Mouse (Mus musculus) midbrain, embryonic 15.5 days (tissue): ENCODE data around the gene Twf1. TPM values are rescaled to one million over a fixed set of nuclear protein-coding genes. Genes with fewer than 3 reads are reported as not detected.

Experiments used
- ATAC-seq: fragments of 200-750 bp; cut with Nextera tagmentation; replicated peaks from 2 replicates; pipeline ENCODE4 v1.8.0; 2017; ENCODE audit warnings: moderate TSS enrichment
- H3K27ac ChIP-seq: fragments of 300-500 bp; sonication (generic); 2 replicates; pipeline ENCODE4 v1.5.1; 2015; ENCODE audit warnings: mild to moderate bottlenecking, inconsistent platforms
- H3K27me3 ChIP-seq: fragments of 300-500 bp; sonication (generic); replicated peaks from 2 replicates; pipeline ENCODE4 v1.6.1; 2015; ENCODE audit warnings: inconsistent platforms
- H3K36me3 ChIP-seq: fragments of 300-500 bp; sonication (generic); replicated peaks from 2 replicates; pipeline ENCODE4 v1.6.1; 2015; ENCODE audit warnings: inconsistent platforms
- H3K4me1 ChIP-seq: fragments of 300-500 bp; sonication (generic); 2 replicates; pipeline ENCODE4 v1.6.1; 2015; ENCODE audit warnings: inconsistent platforms
- H3K4me2 ChIP-seq: fragments of 300-500 bp; sonication (generic); 2 replicates; pipeline ENCODE4 v1.6.1; 2015; ENCODE audit warnings: inconsistent platforms, mild to moderate bottlenecking, moderate library complexity
- H3K4me3 ChIP-seq: fragments of 300-500 bp; sonication (generic); 2 replicates; pipeline ENCODE4 v1.5.1; 2015; ENCODE audit warnings: mild to moderate bottlenecking, inconsistent platforms
- H3K9ac ChIP-seq: fragments of 300-500 bp; sonication (generic); 2 replicates; pipeline ENCODE4 v1.6.1; 2015; ENCODE audit warnings: mild to moderate bottlenecking, inconsistent platforms
- H3K9me3 ChIP-seq: fragments of 300-500 bp; sonication (generic); 2 replicates; pipeline ENCODE4 v1.6.1; 2016; ENCODE audit warnings: inconsistent platforms
- WGBS: fragments of 180-500 bp; shearing (Covaris S2); methylation state at CpG from one replicate; pipeline ENCODE4 v1.1.7; 2015; ENCODE audit warnings: mixed read lengths; 5-methylcytosine and 5-hydroxymethylcytosine counted together
- polyA plus RNA-seq: library from polyadenylated mRNA; unstranded; fragments of >200 nt; fragmentation: Nextera tagmentation; extraction: Ambion mirVana; gene quantifications from 2 replicates; pipeline ENCODE4 v1.2.1, GENCODE M21; 2015

The Twf1 gene
- polyA plus RNA-seq, 1 experiment from 2014 or later: 78.6 TPM

DNA sequence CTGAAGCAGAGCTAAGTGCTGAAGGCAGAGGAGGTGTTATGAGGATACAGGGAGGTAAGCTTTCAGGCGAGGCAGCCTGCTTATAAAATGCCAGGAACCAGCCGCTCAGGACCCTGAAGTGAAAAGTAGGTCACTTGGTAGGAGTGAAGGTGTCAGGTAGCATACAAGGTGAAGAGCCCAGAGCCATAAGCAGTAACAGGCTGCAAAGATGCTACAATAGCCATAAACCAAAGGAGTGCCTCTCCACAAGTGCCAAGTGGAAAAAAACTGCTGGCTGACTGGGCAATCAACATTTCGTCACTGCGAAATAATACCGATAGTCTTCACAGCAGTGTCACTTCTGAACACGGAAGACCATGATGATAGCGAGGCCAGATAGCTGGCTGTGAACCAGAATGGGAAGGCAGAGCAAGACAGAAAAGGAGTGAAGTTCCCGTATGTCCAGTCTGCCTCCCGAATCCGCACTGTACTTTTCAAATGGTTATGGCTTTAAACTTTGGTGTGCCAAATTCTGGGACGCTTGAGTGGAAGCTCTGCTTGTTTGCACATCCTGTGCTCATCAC, 10.5 kb upstream of the Twf1 start:
- H3K4me2 ChIP-seq: no peak overlapping the region
- 90% methylated on average over 11 of the region's 11 CpGs for WGBS
- no peaks in the 10 kb centered on the region for H3K9me3 ChIP-seq
- H3K4me1 ChIP-seq: no peaks in the 10 kb centered on the region
- H3K9ac ChIP-seq: no peak overlapping the region
- no peak overlapping the region for H3K4me3 ChIP-seq
- ATAC-seq: no peak
- no peak overlapping the region for H3K27ac ChIP-seq
- no peaks in the 10 kb centered on the region for H3K27me3 ChIP-seq
- no peaks in the 10 kb centered on the region for H3K36me3 ChIP-seq

DNA sequence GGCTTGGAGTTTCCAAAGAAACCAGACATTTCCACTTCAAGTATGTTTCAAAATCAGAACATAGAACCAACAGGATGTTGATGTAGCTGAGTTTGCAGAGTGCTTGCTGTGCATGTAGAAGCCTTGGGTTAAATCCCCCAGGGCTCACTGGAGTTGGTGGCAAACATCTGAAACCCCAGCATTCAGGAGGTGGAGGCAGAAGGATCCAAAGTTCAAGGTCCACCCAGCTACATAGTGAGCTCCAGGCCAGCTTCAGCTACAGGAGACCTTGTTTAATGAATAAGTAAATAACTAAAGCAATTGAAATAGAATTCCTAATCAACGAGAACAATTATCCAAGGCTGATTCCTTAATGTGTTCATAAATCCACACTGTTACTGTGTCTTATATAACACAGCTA, 3.9 kb upstream of the Twf1 start:
- WGBS: 78% methylated on average over 1 of the region's 1 CpGs
- no peak overlapping the region for H3K9ac ChIP-seq
- no peaks in the 10 kb centered on the region for H3K36me3 ChIP-seq
- H3K9me3 ChIP-seq: no peaks in the 10 kb centered on the region
- H3K4me3 ChIP-seq: no peak overlapping the region
- H3K4me1 ChIP-seq: peaks cover 4% of the 10 kb centered on the region
- H3K4me2 ChIP-seq: no peak overlapping the region
- H3K27me3 ChIP-seq: no peaks in the 10 kb centered on the region
- ATAC-seq: no peak
- H3K27ac ChIP-seq: no peak overlapping the region

DNA sequence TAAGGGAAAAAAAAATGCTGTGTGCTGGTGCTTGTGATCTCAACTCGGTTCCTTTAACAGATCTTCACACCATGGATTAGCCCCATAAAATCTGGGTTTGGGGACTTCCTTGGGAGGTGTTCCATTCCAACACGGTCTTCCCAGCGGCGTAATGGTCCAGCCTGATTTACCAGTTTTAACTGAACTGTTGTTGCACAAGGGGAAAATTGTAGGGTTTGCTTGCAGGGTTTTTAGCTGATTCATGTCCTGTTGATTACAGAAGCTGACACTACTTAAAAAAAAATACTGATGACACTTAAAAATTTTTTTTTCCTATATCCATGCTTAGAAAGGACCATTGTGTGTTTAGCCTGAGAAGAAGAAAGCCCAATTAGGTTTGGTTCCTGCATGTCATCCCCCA, 1.7 kb upstream of the Twf1 start:
- peaks cover 13% of the 10 kb centered on the region for H3K4me1 ChIP-seq
- 88% methylated on average over 4 of the region's 4 CpGs for WGBS
- no peak overlapping the region for H3K4me3 ChIP-seq
- no peak overlapping the region for H3K9ac ChIP-seq
- H3K27ac ChIP-seq: no peak overlapping the region
- H3K36me3 ChIP-seq: no peaks in the 10 kb centered on the region
- no peaks in the 10 kb centered on the region for H3K9me3 ChIP-seq
- H3K4me2 ChIP-seq: no peak overlapping the region
- ATAC-seq: no peak
- H3K27me3 ChIP-seq: no peaks in the 10 kb centered on the region

DNA sequence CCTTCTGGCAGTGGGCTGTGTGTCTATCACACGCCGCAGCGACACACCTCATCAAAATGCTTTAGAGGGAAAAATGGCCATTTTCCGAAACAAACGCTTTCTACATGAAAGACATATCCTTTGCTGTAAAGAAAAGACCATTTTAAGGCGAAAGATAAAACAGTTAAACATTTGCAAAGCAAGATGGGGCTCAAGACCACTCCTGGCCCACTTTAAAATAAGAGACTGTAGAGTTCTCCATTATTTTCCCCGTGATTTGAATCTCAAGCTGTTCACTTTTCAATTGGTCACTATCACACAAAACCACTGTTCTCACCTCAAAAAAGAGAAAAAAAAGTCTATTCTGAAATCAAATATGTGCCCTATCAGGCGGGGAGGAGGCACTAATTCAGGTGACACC, 394 bp upstream of the Twf1 start:
- Histone ChIP-seq H3K4me1 (peaks cover 13% of the 10 kb centered on the region), H3K4me2 (peak overlapping the region; percentile 52), H3K4me3 (peak overlapping the region; percentile 98), H3K9ac (peak overlapping the region; percentile 35; the same call in 1 of the 2 replicates), H3K27ac (peak overlapping the region; percentile 65), H3K27me3 (no peaks in the 10 kb centered on the region), H3K9me3 (no peaks in the 10 kb centered on the region), H3K36me3 (no peaks in the 10 kb centered on the region)
- 11% methylated on average over 8 of the region's 8 CpGs for WGBS
- peak; percentile 40; the same call in 1 of the 2 replicates for ATAC-seq

DNA sequence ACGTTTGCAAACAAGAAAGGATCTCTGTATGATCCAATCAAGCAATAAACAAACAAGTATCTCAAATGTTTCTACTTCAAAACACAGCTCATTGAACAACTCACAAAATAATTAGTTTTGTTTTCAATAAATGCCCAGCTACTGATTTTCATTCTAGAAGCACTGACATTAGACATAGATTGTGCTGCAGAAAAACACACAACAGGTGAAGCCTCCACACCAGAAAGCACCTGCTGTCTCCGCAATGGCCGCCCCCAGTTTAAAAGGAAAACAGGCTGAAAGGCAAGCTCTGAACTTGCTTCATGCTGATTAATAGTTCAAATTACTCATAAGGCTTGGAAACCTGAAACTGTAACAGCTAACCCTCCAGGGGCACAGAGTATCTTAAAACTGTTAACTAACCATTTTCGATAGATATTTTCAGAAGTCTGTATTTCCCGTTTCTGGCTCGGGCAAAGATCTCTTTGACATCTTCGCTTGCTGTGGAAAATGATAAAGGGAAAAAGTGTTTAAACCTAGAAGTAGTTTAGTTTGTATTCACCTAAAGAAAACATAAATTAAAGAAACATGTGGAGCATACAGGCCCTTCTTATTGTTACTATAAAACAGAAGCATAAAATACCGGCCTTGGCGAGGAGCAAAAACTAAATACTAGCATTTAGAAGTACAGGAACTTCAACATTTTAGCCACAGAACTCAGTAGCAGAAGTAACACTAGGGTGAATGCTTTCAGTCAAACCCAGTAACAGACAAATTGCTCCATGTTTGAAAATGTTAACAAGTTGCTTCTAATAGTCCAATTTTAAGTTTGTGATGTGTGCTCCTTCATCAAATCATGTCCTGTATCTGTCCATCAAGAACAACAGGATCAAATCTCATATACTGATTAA, 1.6 kb downstream of the Twf1 start:
- Histone ChIP-seq H3K4me3 (no peak overlapping the region), H3K27me3 (no peaks in the 10 kb centered on the region), H3K9ac (no peak overlapping the region), H3K36me3 (peaks cover 18% of the 10 kb centered on the region), H3K4me1 (peaks cover 13% of the 10 kb centered on the region), H3K4me2 (peak overlapping the region; percentile 69), H3K9me3 (no peaks in the 10 kb centered on the region), H3K27ac (no peak overlapping the region)
- 86% methylated on average over 9 of the region's 9 CpGs for WGBS
- no peak for ATAC-seq

DNA sequence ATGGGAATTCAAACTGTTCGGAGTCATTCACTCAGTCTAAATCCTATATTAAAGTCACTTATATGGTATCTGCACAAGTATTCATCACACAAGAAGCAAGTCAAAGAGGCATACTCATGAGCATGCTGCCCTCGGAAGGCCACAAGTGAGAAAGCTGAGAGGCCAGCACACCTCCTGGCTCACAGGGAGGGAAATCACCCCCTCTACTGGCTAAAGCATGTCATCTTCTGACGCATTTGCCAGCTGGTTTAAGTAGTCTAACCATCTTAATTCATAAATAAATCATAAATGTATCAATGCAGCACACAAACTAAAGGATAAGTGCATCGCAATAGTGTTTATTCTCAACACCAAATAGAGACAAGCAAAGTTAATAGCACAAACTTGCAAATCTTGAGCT, 5.0 kb downstream of the Twf1 start:
- Histone ChIP-seq H3K4me2 (no peak overlapping the region), H3K27ac (no peak overlapping the region), H3K9ac (no peak overlapping the region), H3K4me3 (no peak overlapping the region), H3K4me1 (peaks cover 13% of the 10 kb centered on the region), H3K36me3 (peaks cover 45% of the 10 kb centered on the region), H3K9me3 (no peaks in the 10 kb centered on the region), H3K27me3 (no peaks in the 10 kb centered on the region)
- 80% methylated on average over 4 of the region's 4 CpGs for WGBS
- ATAC-seq: no peak

- peaks cover 5% of the 10 kb centered on the region for H3K4me1 ChIP-seq
- no peak overlapping the region for H3K4me2 ChIP-seq
- peaks cover 49% of the 10 kb centered on the region for H3K36me3 ChIP-seq
- no peaks in the 10 kb centered on the region for H3K9me3 ChIP-seq
- no peak overlapping the region for H3K27ac ChIP-seq
- no peak overlapping the region for H3K4me3 ChIP-seq
- WGBS: 92% methylated on average over 10 of the region's 10 CpGs
- H3K9ac ChIP-seq: no peak overlapping the region
- no peak for ATAC-seq
- H3K27me3 ChIP-seq: no peaks in the 10 kb centered on the region
Observed at GRCm38 (mm10) chr15:94583153-94583552, 6.5 kb downstream of the Twf1 start.

DNA sequence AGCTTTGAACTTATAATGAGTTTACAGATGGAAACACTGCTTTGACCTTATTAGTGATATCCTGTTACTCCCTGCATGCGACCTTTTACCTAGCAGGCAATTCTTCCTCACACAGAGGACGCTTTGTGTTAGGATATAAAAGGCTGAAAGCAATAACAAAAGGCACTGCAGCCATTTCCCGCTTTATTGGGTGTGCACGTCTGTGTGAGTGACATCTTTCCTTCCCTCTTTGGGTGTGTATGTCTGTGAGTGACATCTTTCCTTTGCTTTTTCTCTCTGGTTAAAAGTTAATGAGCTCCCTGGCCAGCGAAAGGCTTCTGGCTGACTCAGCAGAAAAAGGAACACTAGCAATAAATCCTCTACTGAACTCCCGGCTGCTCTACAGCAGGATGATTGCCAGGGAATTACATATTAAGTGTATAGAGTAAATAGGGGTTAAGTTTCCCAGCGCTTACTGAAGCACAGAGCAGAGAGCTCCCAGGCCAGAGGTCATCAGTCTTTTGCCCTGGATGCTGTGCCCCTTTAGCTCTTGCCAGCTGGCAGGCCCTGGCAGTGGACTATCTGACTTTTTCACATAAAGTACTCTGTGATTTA, 7.6 kb downstream of the Twf1 start:
- H3K9ac ChIP-seq: no peak overlapping the region
- ATAC-seq: no peak
- no peaks in the 10 kb centered on the region for H3K27me3 ChIP-seq
- no peaks in the 10 kb centered on the region for H3K4me1 ChIP-seq
- H3K4me3 ChIP-seq: no peak overlapping the region
- no peaks in the 10 kb centered on the region for H3K9me3 ChIP-seq
- no peak overlapping the region for H3K4me2 ChIP-seq
- no peak overlapping the region for H3K27ac ChIP-seq
- peaks cover 49% of the 10 kb centered on the region for H3K36me3 ChIP-seq
- WGBS: 60% methylated on average over 7 of the region's 7 CpGs

GRCm38 (mm10) chr15:94574566-94575268, 15.0 kb downstream of the Twf1 start:
- no peak overlapping the region for H3K4me3 ChIP-seq
- peaks cover 5% of the 10 kb centered on the region for H3K36me3 ChIP-seq
- ATAC-seq: no peak
- H3K4me2 ChIP-seq: no peak overlapping the region
- 79% methylated on average over 4 of the region's 4 CpGs for WGBS
- H3K9ac ChIP-seq: no peak overlapping the region
- H3K9me3 ChIP-seq: no peaks in the 10 kb centered on the region
- H3K27me3 ChIP-seq: no peaks in the 10 kb centered on the region
- no peak overlapping the region for H3K27ac ChIP-seq
- no peaks in the 10 kb centered on the region for H3K4me1 ChIP-seq

- no peak for ATAC-seq
- Histone ChIP-seq H3K27me3 (no peaks in the 10 kb centered on the region), H3K9me3 (no peaks in the 10 kb centered on the region), H3K9ac (no peak overlapping the region), H3K36me3 (no peaks in the 10 kb centered on the region), H3K4me3 (no peak overlapping the region), H3K4me2 (no peak overlapping the region), H3K4me1 (no peaks in the 10 kb centered on the region), H3K27ac (no peak overlapping the region)
- 65% methylated on average over 8 of the region's 8 CpGs for WGBS
Observed at GRCm38 (mm10) chr15:94572746-94573145, 16.9 kb downstream of the Twf1 start.

GRCm38 (mm10) chr15:94571501-94571900, 18.2 kb downstream of the Twf1 start:
- no peak for ATAC-seq
- no peaks in the 10 kb centered on the region for H3K9me3 ChIP-seq
- no peaks in the 10 kb centered on the region for H3K36me3 ChIP-seq
- no peak overlapping the region for H3K4me2 ChIP-seq
- 91% methylated on average over 4 of the region's 4 CpGs for WGBS
- H3K27me3 ChIP-seq: no peaks in the 10 kb centered on the region
- no peaks in the 10 kb centered on the region for H3K4me1 ChIP-seq
- no peak overlapping the region for H3K27ac ChIP-seq
- no peak overlapping the region for H3K9ac ChIP-seq
- H3K4me3 ChIP-seq: no peak overlapping the region

DNA sequence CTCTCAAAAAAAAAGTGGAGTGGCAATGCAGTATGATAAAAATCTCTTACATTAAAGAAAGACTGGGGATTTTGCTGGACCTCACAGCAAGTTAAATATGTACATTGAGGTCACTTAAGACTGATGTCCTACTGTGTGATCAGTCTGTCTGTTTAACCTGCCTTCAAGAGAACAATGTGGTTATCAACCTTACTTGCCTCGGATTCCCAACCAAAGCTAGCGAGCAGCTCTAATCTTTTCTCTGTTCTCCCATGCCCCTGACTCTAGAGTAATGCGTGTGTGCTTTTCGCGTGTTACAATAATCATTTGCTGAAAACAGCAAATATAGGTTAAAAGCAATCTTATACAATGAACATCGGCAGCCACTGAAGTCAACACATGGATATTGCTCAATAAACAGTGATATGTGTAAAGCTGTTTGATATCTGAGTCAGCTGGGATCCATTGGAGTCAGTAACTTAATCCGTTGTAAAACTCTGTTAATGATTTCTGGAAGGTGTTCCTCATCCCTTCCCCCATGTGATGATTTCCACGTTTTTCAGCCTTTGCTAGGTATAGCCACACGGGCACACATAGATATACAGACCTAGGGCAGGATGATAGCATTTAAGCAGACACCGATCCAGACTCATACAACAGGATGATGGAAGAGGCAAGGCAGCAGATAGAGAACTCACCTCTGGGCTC, 21.1 kb downstream of the Twf1 start:
- 90% methylated on average over 10 of the region's 10 CpGs for WGBS
- H3K9me3 ChIP-seq: no peaks in the 10 kb centered on the region

More for the DNA sequence above, 21.1 kb downstream of the Twf1 start:
- no peak overlapping the region for H3K4me3 ChIP-seq
- no peaks in the 10 kb centered on the region for H3K27me3 ChIP-seq
- no peak overlapping the region for H3K4me2 ChIP-seq
- H3K27ac ChIP-seq: no peak overlapping the region
- H3K9ac ChIP-seq: no peak overlapping the region
- no peaks in the 10 kb centered on the region for H3K4me1 ChIP-seq
- no peak for ATAC-seq
- H3K36me3 ChIP-seq: no peaks in the 10 kb centered on the region
